Mouse (Mus musculus): ENCODE results near the gene Ank2.

DNA sequence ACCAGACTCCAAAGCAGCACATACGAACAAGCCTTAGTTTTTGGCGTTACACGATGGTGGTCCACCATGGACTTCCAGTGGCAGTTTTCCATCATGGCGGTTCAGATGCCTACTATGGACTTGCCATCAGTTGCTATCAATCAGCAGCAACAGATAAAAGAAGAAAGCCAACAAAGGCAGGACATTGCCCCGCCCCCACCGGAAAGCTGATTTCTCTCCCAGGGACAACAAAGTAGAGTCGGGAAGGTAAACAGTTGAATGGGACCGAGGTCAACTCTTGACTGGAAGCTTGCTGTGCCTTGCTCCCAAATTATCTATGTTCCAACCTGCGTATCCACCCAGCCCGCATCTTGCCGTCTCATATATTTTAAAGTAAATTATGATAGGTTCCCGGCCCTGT, 328.9 kb downstream of the Ank2 start:
- TF ChIP-seq GATA1 (IDR thresholded peaks at IDR 0.05; ENCODE audit: borderline replicate concordance, low read length) (no peak), FLI1 (IDR thresholded peaks at IDR 0.05; ENCODE audit: low read length) (no peak)
